Mouse (Mus musculus) thymus, adult 2 months (tissue): ENCODE results near the gene Tas2r119.

ENCODE experiments used
- CTCF ChIP-seq: fragments of 200-500 bp; IDR thresholded peaks from 2 replicates; pipeline ENCODE4 v1.5.1; 2012; ENCODE audit warnings: mild to moderate bottlenecking, control low read depth, low read length, moderate library complexity, borderline replicate concordance; ENCODE audit not compliant: control insufficient read depth, poor library complexity, insufficient read depth; ENCODE audit errors: extremely low read depth
- POLR2A ChIP-seq: fragments of 200-500 bp; IDR thresholded peaks from 2 replicates; pipeline ENCODE4 v1.6.1; 2012; ENCODE audit warnings: mild to moderate bottlenecking, low read length, control low read depth, moderate library complexity; ENCODE audit not compliant: control insufficient read depth, poor library complexity, insufficient read depth; ENCODE audit errors: extremely low read depth

- TF ChIP-seq CTCF, result no peak
- TF ChIP-seq POLR2A, result no peak
These were observed 4.1 kb upstream of the Tas2r119 start for GRCm38 (mm10) chr15:32172988-32173329.
